Mouse (Mus musculus): ENCODE results near the gene Foxm1.
"Not testable (repeated sequence)": the region's sequence is repeated elsewhere in the genome, so short reads cannot be mapped to it uniquely, and the experiment has no call there.

The Foxm1 gene

DNA sequence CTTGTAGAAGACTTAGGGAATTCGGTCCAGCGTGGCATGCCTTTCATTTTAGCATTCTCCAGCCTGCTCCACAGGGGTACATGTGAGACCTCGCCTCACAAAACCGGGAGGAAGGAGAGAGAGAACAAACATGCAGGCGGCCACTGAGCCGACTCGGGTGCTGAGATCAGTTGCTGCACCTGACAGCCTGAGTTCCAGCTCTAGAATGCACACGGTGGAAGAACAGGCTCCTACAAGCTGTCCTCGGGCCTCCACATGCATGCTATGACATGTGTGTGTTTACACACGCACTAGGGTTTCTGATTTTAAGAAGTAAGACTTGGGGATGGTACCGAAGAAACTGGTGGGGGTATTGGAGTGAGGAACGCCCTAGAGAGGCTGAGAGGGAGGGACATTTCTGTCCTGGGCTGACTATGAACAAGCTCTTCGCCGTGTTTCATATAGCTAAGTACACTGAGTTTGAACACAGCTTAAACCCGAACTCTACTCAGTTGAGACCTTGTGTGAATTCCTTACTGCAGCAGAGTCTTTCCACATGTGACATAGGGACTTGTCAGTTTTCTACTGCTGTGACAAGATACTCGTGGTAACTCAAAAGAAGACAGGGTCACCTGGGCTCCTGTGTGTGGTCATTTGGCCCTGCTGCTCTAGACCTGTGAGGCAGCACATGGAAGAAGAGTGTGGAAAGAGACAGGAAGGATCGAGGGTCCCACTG is 13.8 kb downstream of the Foxm1 start:
- ATAC-seq (ENCODE audit: low TSS enrichment), result no peak

DNA sequence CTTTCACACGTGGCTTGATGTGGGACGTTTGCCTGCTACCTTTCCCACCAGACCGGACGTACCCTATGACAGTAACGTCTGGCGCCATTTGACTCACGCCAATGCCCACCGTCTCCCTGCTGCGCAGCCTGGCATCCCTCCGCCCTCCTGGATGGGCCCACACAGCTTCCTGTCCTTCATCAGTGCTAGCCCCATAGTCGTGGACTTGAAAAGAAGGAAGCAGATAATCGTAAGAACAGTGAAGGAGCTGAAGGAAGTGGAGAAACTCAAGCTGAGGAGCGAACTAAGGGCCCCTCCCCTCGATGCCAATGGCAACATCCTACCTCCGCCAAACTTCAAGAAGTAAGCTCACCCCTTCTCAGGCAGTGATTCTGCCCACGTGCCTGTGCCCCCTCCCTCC is 16.9 kb downstream of the Foxm1 start:
- ATAC-seq (ENCODE audit: low TSS enrichment), result no peak

DNA sequence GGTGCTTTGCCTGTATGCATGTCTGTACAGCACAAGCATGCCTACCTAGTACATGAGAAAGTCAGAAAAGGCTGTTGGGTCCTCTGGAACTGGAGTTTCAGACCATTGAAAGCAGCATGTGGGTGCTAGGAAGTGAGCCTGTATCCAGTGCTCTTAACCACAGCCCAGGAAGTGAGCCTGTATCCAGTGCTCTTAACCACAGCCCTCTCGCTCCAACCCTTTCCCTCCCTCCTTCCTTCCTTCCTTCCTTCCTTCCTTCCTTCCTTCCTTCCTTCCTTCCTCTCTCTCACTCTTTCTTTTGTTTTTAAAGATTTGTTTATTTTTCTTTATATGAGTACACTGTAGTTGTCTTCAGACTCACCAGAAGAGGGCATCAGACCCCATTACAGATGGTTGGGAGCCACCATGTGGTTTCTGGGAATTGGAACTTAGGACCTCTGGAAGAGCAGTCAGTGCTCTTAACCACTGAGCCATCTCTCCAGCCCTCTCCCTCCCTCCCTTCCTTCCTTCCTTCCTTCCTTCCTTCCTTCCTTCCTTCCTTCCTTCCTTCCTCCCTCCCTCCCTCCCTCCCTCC is 17.9 kb downstream of the Foxm1 start:
- ATAC-seq (ENCODE audit: low TSS enrichment), result not testable (repeated sequence)

DNA sequence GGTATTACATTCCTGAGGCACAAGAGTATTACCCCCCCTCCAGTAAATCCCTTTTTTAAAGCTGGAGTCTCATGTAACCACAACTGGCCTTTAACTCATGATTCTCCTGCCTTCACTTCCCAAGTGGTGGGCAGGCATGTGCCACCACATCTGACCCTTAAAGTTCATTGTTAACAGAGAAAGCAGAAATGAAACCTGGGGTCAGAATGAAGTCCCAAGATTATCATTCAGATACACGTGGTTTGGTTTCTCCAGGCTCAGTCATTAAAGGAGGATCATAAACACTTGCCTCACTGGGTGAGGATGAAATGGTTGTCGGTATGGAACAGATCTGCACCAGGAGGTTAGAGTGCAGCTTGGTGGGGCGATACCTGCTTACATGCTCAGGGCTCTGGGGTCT is 18.5 kb downstream of the Foxm1 start:
- no peak for ATAC-seq (ENCODE audit: low TSS enrichment)

DNA sequence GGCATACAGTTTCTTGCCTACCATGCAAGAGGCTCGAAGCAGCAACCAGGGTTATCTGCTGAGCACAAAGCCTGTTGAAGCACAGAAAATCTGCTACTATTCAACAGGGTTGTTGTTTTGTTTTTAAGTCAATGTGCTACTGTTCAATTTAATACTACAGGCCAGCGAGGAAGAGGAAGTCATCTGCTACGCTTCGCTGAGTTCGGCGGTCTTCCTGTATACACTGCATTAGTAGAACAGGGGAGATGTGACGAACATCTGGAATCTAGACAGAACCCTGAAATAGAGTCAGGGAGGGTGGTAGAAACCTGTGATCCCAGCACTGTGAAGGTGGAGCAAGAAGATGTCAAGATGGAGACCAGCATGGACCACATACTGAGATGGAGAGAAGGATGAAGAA is 21.0 kb downstream of the Foxm1 start:
- no peak for ATAC-seq (ENCODE audit: low TSS enrichment)

DNA sequence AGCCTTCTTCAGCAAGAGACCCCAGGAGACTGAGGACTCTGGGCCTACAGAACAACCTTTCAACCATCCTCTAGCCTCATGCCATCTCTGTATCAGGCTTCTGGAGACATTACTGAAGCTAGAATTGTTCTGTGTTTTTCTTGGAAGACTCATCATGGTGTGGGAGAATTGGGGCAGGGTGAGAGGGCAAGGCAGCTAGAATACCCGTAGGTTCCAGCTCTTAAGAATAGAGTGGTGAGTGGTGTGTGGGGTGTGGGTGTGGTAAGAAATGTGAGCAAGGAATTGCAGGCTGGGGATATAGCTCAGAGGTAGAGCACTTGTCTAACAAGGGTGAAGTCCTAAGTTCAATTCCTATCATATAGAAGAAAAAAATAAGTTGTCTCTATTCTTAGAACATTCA is 22.3 kb downstream of the Foxm1 start:
- no peak for ATAC-seq (ENCODE audit: low TSS enrichment)

DNA sequence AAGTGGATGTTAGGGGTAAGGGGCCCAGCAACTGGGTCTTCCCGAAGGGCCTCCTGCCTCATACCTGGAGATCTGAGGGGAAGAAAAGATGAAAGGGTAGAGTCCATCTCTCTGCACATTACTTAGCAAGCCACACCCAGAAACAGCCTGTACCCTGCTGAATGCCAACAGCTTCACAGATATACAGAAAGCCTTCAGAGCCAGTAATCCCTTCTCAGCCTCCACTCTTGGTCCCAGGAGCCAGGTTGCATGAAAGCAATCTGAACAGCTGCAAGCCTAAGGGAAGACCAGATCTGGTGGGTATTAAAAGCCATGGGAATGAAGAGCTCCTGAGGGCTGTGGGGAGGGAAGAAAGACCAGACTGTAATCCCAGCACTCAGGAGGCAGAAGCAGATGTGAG is 26.4 kb downstream of the Foxm1 start:
- no peak for ATAC-seq (ENCODE audit: low TSS enrichment)

DNA sequence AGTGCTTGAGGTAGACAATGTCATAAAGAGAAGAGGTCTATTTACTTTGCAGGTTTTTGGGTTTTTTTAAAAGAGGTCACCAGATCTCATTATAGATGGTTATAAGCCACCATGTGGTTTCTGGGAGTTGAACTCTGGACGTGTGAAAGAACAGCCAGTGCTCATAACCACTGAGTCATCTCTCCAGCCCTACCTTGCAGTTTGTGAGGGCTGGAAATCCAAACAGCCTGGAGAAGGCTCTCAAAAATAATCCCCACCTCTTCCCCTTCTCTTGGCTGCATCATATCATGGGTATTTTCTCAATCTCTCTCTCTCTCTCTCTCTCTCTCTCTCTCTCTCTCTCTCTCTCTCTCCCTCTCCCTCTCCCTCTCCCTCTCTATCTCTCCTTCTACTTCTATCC is 27.9 kb downstream of the Foxm1 start:
- no peak for ATAC-seq (ENCODE audit: low TSS enrichment)

DNA sequence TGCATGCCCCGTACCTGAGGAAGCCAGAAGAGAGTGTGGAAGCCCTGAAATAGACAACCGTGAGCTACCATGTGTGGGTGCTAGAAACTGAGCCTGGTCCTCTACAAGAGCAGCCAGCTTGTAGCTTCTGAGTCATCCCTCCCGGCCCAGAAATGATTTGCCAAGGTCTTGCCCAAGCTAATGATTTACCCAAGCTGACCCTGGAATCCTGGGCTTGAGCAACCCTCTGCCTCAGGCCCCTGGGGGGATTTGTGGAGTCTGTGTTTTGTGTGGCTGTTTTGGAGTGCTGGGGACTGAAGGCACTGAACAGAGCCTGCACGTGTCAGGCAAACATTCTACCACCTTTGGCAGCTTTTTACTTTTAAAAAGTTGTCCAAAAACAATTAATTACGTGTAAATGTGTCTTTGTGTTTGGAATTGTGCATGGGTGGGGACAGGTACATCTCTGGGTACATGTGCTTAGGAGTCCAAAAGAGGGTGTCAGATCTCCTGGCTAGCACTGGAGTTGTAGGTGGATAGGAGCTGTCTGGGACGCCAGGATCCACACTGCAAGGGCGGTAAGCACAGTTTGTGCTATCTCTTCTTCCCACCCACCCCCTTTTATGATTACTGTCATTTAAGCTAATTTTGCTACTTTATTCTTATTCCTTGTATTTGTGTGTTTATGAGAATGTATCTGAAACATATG is 35.0 kb downstream of the Foxm1 start:
- no peak for ATAC-seq (ENCODE audit: low TSS enrichment)

DNA sequence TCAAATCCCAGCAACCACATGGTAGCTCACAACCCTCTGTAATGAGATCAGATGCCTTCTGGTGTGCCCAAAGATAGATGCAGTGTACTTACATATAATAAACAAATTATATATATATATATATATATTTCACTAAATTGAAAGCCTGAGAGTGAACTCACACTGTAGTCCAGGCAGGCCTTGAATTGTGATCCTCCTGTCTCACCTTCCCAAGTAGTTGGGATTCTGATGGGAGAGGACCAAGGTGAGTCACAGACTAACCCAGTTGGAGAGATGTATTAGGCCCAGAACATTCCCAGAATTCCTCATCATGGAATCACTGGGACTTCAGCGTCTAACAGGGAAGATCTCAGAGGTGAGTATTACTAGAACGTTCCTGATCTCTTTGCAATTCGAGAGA is 36.2 kb downstream of the Foxm1 start, which contains the start of gene Nrip2:
Gene Nrip2 (plus strand): TSS at position 301 of the 400 bp plus-strand sequence.
- no peak for ATAC-seq (ENCODE audit: low TSS enrichment)

DNA sequence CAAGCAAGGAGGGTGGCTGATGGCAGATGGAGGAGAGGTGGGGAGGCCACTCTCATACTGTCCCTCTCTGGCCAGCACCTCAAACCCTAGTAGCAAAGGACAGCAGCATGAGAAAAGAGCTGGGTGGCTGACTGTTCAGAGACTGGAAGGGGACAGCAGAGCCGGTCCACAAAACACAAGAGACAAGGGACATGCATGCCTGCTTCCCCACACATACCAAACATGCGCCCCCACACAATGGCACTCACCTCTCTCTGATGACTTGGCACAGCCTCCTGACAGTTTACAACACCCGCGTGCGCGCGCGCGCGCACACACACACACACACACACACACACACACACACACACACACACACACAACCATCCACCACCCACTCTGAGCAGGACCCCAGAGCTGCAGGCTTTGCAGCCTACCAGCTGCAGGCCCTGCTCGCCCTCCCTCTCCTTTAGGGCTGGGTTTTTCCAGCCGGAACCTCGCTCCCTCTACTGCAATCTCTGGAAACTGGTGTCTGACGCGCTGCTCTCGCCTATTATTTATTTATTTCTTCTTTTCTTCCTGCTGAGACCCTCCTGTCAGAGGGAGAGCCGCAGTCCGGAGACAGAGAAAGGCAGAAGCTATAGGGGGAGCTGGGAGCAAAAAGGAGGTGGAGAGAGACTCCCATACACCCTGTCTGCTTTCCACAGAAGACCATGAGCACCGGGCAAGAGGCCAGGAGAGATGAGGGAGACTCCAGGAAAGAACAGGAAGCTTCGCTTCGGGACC is 36.8 kb downstream of the Foxm1 start:
- peak; percentile 75 for ATAC-seq (ENCODE audit: low TSS enrichment)

DNA sequence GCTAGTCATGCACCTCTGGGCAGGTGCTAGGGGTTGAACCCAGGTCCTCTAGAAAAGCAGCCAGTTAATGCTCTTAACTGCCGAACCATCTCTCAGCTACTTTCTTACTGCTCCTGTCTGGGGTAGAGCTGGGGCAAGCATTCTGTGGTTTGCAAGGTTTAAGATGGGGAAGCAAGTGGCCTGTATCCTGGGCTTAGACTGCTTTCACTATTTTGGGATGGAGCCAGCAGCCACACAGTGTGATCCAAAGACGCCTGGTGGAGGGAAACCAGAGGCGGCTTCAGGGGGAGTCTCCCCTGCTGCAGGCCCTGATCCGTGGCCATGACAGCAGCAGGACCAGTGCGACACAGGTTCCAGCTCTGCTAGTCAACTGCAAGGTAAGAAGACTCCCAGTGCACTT is 41.9 kb downstream of the Foxm1 start:
- no peak for ATAC-seq (ENCODE audit: low TSS enrichment)

DNA sequence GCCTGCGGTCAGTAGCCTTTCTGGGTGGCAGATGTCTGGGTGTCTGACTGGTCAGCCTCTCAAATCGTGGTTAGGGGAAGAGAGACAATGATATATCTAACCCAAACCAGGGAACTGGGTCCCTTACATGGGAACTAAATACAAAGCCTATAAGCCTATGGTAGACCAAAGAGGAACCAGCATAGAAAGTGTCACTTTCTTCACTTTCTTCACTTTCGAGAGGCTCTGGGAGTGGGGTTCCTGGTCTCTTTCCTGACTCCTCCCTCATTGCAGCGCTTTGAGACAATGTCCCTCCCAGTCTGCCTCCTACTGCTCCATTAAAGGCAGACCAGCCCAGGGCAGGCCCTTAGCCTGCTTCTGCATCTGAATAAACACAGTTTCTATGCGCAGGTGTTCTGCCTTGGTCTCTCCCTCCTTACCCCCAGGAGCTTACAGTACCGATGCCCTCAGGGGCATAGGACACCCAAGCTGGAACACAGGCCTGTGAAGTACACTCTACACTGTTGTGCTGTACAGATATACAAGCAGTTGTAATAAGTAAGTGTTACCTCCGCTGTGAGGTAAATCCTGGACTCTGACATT is 45.9 kb downstream of the Foxm1 start:
- no peak for ATAC-seq (ENCODE audit: low TSS enrichment)

DNA sequence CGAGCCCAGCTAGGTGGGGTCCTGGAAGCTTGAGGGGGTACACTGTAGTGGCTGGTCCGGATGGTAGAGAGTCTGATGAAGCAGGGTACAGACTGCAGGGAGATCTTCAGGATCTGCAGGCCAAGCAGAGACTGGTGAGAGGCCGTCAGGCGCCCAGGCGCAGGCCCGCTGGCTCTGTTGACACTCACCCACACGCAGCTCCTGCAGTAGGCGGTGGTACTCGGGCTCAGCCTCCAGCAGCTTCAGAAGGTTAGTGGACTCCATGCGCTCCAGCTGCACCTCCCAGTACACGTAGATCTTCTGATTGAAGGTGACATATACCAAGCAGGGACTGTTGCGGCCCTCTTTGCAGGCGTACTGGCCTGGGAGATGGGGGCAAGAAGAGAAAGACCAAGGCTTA is 47.5 kb downstream of the Foxm1 start:
- peak; percentile 77 for ATAC-seq (ENCODE audit: low TSS enrichment)

DNA sequence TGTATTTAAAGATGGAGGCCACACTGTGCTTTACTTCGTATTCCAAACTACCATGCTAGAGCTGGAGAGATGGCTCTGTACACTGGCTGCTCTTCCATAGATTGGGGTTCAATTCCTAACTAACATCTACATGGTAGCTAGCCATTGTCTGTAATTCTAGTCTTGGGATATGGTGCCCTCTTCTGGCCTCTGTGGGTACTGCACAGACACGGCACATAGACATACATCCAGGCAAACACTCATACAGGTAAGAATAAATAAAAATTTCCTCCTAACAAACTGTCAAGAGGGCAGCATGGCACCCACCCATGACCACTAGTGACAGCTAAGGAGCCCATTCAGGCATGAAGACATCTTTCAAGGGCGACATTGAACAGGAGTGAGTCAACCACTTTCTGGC is 48.3 kb downstream of the Foxm1 start:
- peak; percentile 73 for ATAC-seq (ENCODE audit: low TSS enrichment)

DNA sequence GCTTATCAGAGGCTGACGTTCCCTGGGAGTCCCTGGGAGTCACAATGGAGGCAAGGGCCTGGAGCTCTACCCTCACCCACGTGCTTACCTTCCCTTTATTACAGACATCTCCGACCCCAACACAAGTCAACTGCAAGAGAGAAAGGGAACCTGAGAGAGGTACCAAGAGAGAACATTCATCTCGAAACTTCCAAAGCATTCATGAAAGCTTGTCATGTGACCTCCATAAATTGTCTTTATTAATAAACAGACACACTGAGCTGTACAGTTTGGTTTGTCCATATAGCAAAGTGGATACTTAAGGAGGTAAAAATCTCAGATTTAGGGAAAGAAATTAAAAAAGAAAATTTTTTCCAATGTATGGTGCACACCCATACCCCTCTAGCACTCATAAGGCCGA is 53.4 kb downstream of the Foxm1 start:
- no peak for ATAC-seq (ENCODE audit: low TSS enrichment)

DNA sequence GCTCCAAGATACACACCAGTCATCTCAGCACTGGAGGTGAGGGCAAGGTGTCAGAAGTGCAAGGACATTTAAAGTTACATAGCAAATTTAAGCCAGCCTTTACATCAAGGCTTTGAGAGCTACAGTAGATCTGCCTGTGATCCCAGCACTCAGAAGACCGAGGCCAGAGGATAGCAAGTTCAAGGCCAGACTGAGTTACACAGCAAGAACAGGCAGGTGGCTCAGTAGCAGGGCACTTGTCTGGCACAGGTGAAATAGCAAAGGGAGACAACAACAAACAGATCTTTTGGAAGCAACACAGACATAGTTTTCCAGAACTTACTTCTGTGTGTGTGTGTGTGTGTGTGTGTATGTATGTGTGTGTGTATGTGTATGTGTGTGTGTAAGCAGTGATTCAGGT is 55.3 kb downstream of the Foxm1 start:
- no peak for ATAC-seq (ENCODE audit: low TSS enrichment)

DNA sequence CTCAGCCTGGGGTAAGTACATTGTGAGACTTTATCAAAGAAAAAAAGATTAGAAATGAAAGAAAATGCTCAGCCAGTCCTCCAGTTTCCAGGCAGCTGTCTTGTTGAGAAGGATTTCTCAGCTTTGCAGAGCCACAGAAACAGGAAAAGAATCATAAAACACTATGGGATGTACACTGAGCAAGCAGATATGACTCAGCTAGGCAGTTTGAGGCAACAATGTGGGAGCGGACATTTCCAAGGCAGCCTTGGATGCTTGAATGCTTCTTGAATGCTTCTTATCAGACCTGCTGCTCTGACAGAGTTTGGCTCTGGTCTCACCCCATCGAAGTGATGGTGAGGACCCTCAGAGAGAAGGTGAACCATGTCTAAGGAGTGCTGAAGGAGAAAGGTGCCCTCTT is 58.3 kb downstream of the Foxm1 start:
- ATAC-seq (ENCODE audit: low TSS enrichment), result peak; percentile 74

DNA sequence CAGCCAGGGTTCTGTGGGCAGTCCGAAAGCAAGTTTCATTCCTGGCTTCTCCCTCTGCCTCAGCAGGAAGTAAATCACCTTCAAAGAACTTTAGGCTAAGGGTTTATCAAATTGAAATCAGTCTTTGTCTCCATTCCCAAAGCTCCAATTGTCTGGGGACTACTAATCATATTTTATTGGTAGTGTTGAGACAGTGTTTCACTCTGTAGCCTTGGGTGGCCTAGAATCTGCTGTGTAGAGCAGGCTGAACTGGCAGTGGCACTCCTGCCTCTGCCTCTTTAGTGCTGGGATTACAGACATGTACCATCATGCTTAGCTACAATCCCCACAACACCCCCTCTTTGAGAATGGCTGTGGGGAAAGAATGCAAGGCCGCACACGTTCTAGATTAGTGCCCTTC is 58.7 kb downstream of the Foxm1 start:
- ATAC-seq (ENCODE audit: low TSS enrichment), result no peak

DNA sequence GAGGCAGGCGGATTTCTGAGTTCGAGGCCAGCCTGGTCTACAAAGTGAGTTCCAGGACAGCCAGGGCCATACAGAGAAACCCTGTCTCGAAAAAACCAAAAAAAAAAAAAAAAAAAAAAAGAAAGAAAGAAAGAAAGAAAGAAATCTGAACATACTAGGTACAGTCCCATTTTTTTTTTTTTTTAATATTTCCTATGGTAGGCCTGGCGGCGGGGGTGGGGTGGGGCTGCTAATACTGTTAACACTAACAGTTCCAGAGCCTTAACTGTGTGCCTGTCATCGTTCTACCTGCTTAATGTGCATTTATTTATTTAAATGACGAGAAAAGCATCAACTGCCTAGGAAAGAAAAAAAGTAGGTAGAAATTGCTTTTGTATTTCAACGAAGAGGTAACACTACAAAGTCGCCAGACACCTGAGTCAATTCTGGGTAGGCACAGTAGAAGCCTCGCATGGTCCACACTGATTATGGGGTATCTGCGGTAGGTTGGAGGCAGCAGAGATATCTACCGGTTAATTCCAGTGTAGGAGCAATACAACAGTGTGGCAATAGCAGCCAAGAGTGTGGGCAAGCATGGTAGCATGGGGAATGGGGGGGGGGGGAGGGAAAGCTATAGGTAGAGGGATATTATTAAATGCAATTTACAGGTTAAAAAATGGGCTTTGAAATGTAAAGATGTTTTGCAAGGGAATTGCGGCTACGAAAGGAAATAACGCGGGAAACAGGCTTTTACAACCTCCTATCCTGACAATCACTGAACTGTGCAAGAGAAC is 60.9 kb downstream of the Foxm1 start:
- no peak for ATAC-seq (ENCODE audit: low TSS enrichment)

DNA sequence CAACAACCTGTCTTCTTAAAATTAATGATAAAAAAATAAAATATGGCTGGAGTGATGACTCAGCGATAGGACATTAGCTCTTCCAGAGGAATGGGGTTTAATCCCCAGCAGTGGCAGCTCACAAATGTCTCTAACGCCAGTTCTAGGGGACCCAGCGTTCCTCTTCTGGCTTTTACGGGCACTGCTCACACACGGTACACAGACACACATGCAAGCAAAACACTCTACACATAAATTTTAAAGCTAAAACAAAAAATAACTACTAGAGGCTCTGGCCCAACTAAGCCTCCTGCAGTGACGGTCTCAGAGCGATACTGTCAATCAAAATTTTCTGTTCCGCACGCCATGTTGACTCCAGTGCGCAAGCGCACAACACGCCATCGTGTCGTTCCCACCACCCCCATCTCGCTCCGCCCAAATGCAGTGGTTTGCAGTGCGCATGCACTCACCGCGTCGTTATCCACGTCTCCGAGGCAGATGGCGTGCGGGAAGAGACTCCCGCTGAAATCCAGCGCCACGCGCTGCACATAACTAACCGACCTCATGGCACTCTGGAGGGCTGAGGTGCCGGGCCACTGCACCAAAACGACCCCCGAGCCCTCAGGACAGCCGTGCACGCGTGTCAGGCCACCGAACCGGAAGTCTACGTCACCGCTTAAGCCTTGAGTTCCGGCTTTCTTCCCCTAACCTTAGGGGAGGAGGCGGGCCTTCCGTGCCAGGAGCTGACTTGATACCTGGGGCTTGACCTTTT is 61.7 kb downstream of the Foxm1 start, which contains the start of gene Itfg2:
Gene Itfg2 (minus strand): TSS at position 663 of the 751 bp plus-strand sequence.
- ATAC-seq (ENCODE audit: low TSS enrichment), result peak; percentile 88
